Mouse (Mus musculus): ENCODE results near the gene Ammecr1. TPM values are rescaled to one million over a fixed set of nuclear protein-coding genes. Genes with fewer than 3 reads are reported as not detected.

The Ammecr1 gene
- 10 to 100 TPM; 17.8 to 18.1 TPM for total RNA-seq (2021)
- long read RNA-seq, experiment 1, partial matches to known transcripts = 0 of 4 reads
- long read RNA-seq, experiment 1, other reads (novel, unspliced or antisense) = 4 of 4 reads
- long read RNA-seq, experiment 2, full-length matches to known transcripts = 4 of 5 reads
- long read RNA-seq, experiment 2, partial matches to known transcripts = 0 of 5 reads
- long read RNA-seq, experiment 2, other reads (novel, unspliced or antisense) = 1 of 5 reads

DNA sequence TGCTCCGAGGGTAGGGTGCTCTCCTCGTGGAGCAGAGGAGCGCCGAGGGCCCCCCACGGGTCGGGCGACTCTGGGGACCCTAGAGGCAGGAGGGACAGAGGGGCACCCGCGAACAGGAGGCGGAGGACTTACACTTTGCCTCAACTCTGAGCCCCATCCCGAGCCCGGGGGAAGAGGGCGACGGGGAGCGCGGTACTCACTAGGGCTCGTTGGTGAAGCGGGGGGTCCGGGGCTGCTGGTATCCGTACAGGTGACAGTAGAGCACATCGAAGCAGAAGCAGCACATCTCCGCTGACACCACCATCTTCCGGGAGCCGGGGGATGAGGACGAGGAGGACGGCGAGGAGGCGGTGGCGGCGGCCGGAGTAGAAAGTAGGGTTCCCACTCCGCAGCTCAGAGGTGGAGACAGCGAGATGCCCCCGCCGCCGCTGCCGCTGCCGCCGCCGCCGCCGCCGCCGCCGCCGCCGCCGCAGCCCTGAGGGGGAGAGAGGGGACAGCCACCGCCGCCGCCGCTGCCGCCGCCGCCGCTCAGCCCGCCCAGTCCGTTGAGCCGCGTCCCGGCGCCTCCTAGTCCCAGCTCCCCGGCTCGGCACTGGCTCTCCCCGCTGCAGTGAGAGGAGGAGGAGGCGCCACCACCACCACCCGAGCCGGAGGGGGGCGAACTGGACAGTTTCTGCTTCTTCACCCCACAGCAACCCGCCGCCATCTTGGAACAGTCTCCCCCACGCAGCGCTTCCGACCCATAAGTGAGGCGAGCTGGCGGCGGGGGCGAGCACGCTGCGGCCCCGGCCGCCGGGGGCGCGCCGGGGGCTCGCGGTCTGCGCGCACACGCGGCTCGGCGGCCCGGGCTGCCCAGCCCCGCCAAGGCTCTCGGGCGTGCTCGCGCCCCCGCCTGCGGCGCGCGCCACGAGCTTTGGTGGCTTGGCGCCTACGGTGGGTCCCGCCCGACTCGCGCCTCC is at the start of gene Ammecr1:
TSS of gene Ammecr1 (minus strand) at position 721 of the 959 bp plus-strand sequence.
- peak; percentile 23 to 37 for DNase-seq (ENCODE audit: low spot score in 2 of 2)

DNA sequence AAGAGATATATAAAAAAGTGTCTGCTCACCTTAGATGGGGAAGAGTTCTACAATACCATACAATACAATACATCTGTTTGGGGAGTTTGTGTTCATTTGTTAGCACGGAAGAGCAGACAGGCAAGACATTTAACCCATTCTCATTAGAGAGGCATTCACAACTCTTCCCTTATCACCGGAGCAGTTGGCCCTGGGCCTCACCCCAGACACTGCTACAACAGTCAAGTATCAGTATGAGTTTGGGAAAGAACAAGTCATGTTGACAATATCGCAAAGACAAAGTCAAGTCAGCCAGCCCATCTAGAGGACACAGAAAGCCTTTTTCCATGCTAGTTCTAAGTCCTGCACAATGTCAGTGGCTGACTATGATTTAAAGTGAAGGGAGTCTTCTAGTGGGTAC is 47.6 kb upstream of the Ammecr1 start:
- no peak for DNase-seq (ENCODE audit: low spot score in 2 of 2)

DNA sequence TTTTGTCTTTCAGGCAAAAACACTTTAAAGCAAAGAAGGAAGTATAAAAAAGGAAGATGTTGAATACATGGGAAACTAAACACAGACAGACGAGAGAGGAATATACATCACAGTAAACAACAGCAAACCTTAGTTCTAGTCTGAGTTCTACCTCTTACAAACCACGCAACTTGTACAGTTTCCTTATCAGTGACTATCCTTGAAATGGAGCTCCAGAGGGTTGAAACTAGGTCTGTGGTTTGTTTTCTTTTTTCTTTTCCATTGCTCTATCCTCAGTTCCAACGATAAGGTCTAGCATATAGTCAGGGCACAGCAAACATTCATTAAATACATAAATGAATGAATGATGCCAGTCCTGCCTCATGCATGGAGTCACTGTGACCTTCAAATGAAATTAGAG is 45.8 kb upstream of the Ammecr1 start:
- DNase-seq (ENCODE audit: low spot score in 2 of 2) = no peak

- no peak for DNase-seq (ENCODE audit: low spot score in 2 of 2)
Measured at GRCm38 (mm10) chrX:143011865-143012264, 45.3 kb upstream of the Ammecr1 start.

GRCm38 (mm10) chrX:143004131-143004846 is 37.8 kb upstream of the Ammecr1 start:
- DNase-seq (ENCODE audit: low spot score in 2 of 2) = no peak

GRCm38 (mm10) chrX:142997214-142997613 is 30.7 kb upstream of the Ammecr1 start:
- no peak for DNase-seq (ENCODE audit: low spot score in 2 of 2)

GRCm38 (mm10) chrX:142994514-142994913 is 28.0 kb upstream of the Ammecr1 start:
- DNase-seq (ENCODE audit: low spot score in 2 of 2) = no peak

DNA sequence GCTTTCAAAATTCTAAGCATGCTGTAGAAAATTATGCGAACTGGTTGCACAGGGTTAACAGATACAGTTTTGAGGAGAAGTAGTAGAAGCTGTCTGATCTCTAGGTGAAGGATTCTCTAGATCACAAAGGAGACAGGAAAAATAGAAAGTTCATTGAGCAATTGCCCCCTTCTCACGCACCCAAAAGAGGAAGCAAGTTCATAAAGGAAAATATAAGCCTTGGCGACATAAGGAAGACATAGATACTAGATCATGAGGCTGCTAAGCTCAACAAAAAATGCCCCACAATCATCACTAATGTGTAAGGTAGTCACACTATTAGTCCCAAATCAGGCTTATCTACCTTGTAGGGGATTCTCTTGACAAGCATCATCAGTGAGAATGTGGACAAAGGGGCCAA is 17.6 kb upstream of the Ammecr1 start:
- DNase-seq (ENCODE audit: low spot score in 2 of 2) = no peak

- DNase-seq (ENCODE audit: low spot score in 2 of 2) = no peak
Measured at GRCm38 (mm10) chrX:142983638-142984037, 17.1 kb upstream of the Ammecr1 start.

- no peak for DNase-seq (ENCODE audit: low spot score in 2 of 2)
Measured at GRCm38 (mm10) chrX:142981530-142982130, 15.1 kb upstream of the Ammecr1 start.

GRCm38 (mm10) chrX:142980855-142981529 is 14.5 kb upstream of the Ammecr1 start:
- no peak for DNase-seq (ENCODE audit: low spot score in 2 of 2)

GRCm38 (mm10) chrX:142979224-142979623 is 12.7 kb upstream of the Ammecr1 start:
- no peak for DNase-seq (ENCODE audit: low spot score in 2 of 2)

DNA sequence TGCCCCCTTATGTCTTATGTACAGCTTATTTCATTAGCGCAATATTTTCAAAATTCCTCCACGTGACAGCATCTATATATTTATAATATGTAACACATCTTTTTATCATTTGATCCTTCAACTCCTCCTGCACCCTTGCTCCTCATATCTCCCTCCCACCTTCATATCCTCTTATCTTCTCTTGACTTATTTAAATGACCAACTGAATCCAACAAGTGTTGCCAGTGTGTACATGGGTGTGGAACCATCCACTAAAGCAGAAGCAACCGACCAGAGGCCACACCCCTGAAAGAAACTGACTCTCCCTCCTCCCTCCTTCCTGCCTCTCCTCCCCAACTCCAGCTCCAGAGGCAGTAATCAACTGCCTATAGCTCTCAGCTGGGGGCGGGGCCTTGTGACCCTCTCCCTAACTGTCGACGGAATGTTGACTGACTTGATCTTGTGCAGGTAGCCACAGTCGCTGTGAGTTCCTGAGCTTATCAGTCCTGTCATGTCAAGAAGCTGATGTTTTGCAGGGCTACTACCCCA is 6.0 kb upstream of the Ammecr1 start:
- no peak for DNase-seq (ENCODE audit: low spot score in 2 of 2)

DNA sequence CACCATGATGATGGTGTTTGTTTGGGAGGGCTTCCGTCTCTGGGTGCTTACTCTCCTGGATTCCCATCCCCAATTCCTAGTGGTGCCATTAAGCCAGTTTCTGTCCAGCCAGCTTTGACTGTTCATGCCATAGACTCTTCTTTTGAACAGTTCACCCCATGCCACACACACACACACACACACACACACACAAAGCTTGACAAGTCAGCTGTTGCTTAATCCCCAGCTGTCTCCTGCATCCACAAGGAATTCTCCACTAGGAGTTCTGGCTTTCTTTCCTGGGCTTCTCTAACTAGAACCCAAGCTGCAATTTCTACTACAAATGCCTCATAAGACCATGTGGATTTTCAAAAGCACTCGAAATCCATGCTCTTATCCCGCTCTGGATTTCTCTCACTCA is 5.2 kb upstream of the Ammecr1 start:
- DNase-seq (ENCODE audit: low spot score in 2 of 2) = no peak

- DNase-seq (ENCODE audit: low spot score in 2 of 2) = no peak
Measured at GRCm38 (mm10) chrX:142967067-142967466, 539 bp upstream of the Ammecr1 start.

DNA sequence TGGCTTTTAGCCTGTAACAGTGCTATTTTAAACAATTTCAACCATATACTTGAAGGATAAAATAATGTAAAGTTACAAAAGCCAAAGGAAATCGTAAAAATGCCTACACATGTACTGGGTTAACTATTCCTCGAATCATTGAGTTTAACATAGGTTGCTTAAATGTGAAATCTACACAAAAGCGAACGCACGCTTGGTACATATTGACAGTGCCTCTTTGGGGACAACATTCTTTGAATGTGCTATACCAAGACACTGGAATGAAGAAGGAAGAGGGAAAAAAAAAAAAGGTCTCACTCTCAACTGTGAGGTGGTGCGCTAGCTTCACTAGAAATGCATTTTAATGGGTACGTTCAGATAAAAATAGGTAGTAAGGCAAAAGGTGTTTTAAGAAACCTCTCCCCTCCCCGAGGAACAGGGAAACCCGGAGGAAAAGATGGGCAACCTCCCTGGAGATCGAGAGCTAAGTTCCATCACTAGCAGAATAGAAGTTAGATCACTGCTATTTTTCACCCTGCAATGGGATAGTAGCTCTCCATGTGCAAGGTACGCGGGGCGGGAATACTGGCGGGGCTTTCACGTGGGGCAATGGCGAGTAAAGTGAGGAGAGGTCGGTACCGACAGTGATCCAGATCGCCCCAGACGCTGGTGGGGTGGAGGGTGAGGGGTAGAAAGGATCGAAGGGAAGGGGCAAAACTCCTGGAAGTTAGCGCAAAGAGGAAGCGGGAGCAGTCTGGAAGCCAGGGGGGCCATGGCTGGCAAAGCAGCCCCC is 1.1 kb downstream of the Ammecr1 start:
- no peak for DNase-seq (ENCODE audit: low spot score in 2 of 2)

DNA sequence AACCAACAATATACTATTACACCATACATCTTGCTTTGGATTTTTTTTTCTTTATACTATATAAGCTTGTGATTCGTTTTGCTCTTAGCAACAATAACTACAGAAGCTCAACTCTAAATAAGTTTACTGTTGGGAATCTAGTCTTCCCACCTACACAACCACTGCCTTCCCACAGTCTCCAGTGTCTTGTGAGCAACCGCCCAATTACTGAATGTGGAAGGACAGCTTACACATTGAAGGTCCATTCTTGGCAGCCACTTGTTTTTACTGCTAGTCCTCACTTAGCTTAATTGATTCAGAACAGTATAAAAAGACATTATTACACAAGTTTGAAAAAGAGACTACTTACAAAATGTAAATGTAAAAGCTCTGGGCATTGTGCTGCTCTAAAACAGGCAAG is 6.1 kb downstream of the Ammecr1 start:
- DNase-seq (ENCODE audit: low spot score in 2 of 2) = no peak

- DNase-seq (ENCODE audit: low spot score in 2 of 2) = no peak
Measured at GRCm38 (mm10) chrX:142959674-142960307, 6.7 kb downstream of the Ammecr1 start.

DNA sequence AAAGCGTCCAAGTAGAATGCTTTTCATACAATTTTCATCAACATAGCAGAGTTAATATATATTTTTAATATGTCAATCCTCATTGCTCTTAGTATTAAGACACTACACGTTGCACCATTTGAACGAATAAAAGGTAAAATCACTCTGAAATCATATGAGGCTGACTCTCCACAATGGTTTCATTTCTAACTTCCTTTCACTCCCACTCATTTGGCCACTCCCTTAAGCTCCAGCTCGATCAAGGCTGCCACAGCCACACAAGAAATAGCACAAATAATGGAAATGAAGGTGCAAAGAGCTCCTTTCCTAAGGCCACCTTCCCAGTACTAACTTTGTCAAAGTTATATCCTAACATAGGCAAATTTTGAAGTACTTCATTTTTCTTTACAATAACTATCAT is 38.1 kb downstream of the Ammecr1 start:
- no peak for DNase-seq (ENCODE audit: low spot score in 2 of 2)

All from adrenal gland, postnatal 4 days (tissue).